Mouse (Mus musculus) E14TG2a.4 (cell line): ENCODE measurements around the gene Kdm4b.

Source experiments
- CTCF ChIP-seq: conservative IDR thresholded peaks from 2 replicates; pipeline ENCODE4 v1.5.1; 2014; ENCODE audit warnings: low read length
- NANOG ChIP-seq: IDR thresholded peaks from 2 replicates; pipeline ENCODE4 v1.6.1; 2014; ENCODE audit warnings: borderline replicate concordance, low read length, mixed read lengths

DNA sequence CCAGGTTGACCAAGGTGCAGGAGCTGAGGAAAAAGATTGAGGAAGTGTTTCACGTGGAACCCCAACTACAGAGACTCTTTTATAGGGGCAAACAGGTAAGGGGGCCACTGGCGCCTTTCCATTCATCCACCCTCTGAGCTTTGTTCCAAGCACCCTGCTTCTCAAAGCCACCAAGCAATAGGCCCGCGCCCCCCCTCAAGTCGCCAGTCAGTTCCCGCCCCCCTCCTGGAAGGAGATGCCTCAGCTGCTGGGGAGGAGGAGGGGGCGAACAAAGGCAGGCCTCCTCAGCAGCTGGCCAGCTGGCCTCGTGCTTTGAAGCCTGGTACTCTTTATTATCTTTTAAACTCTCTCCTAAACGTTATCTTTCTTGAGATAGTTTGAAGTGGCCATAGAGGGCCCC is 20.7 kb upstream of the Kdm4b start:
- TF ChIP-seq CTCF (no peak), NANOG (no peak)
